Mouse (Mus musculus) layer of hippocampus, postnatal 14 days (tissue): ENCODE measurements around the gene Ssh2. TPM values are rescaled to one million over a fixed set of nuclear protein-coding genes. Genes with fewer than 3 reads are reported as not detected.

Experiments used
- DNase-seq, 2 experiments: peaks; one replicate each; pipeline ENCODE4 v3.0.0; 2021 to 2022; ENCODE audit warnings: low spot score in 2 of 2, mixed read lengths in 1 of 2
- long read RNA-seq, 2 experiments: library from polyadenylated mRNA; stranded (forward); transcript quantifications; one replicate each; pipeline ENCODE4 v2.0.0; 2021
- total RNA-seq, 2 experiments: library from RNA; stranded (reverse); gene quantifications; 2 replicates each; pipeline ENCODE4 v1.2.3; 2021

The Ssh2 gene
- 10 to 100 TPM; 42.1 to 43.1 TPM for total RNA-seq
- long read RNA-seq, experiment 1, partial matches to known transcripts: 2 of 6 reads
- long read RNA-seq, experiment 1, other reads (novel, unspliced or antisense): 4 of 6 reads
- long read RNA-seq, experiment 2, partial matches to known transcripts: 1 of 10 reads
- long read RNA-seq, experiment 2, other reads (novel, unspliced or antisense): 9 of 10 reads

DNA sequence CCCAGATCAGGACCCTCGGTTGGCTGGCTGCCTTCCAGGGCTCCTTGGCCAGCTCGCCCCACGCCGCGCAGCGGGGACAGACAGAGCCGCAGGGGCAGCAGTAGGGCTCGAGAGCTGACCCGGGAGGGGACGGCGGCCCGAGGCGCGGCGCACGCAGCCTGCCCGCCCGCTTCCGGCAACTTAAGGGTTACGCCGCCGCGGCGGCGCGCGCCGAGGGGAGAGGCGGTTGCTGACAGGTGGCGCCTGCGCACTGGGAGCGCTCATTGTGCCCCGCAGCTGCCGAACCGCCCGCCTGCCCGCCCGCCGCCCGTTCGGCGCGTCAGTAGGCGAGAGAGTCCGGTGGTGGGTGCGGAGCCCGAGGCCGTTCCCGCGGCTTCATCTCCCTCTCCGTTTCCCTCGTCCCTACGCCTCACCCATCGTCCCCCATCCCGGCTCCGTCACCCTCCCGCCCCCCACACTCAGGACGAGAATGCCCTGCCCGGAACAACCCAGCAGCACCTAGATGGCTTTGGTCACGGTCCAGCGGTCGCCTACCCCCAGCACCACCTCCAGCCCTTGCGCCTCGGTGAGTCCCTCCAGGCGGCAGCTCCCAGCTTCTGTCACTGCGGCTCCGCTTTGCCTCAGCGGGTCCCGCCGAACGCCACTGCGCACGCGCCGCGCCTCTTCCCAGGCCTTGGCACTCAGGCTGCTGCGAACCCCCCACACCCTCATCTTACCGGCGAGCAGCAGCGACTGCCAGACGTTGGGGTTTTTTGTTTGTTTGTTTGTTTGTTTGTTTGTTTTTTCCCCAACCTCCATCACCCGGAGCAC, at the start of gene Ssh2:
Gene Ssh2, plus strand, starts transcription at position 337 of the 810 bp plus-strand sequence.
- peak; percentile 80 to 82 for DNase-seq

GRCm38 (mm10) chr11:77173731-77174130, 42.4 kb upstream of the Ssh2 start:
- no peak for DNase-seq

GRCm38 (mm10) chr11:77174531-77174930, 41.6 kb upstream of the Ssh2 start:
- peak in 1 of 2 experiments; percentile 41 for DNase-seq

DNA sequence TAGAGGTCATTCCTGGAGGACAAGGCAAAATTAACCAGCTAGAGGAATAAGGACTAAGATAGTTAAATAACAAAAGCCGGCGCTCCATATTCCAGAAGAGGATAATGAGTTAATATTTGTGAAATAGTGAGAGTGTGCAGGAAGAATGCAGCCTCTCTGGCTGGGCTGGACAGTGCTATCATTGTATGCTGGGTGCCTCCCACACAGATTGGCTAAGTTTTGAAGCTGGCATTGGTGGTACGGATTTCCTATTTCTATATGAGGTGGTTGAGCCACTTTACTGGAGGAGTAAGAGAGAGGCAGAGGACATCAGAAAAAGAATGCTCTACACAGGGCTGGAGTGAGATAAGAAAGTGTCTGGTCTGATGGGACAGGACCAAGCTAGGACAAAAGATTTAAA, 36.3 kb upstream of the Ssh2 start:
- no peak for DNase-seq

- DNase-seq: peak; percentile 42 to 57
Observed at GRCm38 (mm10) chr11:77180886-77181285, 35.2 kb upstream of the Ssh2 start.

- no peak for DNase-seq
Observed at GRCm38 (mm10) chr11:77181528-77181927, 34.6 kb upstream of the Ssh2 start.

DNA sequence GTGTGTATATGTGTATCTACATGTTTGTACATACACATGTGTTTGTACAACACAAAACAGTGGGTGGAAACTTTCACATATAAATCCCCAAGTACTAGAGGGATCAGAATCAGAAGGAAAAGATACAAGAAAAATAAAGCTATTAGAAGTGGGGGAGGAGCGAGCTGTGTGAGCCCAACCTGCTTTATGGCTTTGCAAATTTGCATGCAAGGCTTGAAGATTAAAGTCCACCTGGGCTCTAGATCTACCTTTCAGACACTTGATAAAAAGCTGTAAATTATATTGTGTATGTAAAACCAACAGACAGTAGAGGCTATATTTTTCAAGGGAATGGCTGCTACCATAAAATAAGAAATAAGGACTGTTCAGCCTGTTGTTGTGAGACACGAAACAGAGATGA, 34.0 kb upstream of the Ssh2 start:
- no peak for DNase-seq

DNA sequence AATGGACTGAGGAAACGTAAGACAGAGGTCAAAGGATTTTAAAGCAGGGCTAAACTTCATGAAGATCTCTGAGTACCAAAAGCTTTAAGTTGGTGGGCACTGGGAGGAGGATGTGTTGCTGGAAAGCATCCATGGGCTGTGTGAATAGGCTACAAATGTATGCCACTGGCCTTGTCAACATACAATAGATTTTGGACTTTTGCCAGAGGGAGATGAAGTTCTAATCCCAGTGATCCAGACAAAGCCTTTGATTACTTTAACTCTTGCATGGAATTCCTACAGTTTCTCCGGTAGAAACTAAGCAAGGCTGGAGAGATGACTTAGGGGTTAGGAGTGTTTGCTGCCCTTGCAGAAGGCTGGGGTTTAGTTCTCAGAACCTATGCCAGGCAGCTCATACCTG, 33.5 kb upstream of the Ssh2 start:
- no peak for DNase-seq

DNA sequence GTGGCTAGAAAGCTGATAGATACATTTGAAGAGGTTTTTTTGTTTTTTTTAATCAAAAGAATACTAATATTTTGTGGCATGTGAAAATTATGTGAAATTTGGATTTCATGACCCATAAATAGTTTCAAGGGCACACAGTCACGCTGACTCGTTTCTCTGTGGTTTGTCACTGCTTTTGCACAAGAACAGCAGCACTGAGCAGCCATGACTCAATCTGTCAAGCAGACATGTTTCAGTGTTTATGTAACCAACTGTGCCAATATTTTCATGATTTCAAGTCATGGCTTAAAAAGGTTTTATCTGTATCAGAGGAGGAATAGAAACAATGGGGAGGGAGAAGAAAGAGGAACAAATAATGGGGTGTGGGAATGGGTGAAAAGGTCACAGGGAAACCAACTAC, 31.2 kb upstream of the Ssh2 start:
- DNase-seq: peak in 1 of 2 experiments; percentile 19

DNA sequence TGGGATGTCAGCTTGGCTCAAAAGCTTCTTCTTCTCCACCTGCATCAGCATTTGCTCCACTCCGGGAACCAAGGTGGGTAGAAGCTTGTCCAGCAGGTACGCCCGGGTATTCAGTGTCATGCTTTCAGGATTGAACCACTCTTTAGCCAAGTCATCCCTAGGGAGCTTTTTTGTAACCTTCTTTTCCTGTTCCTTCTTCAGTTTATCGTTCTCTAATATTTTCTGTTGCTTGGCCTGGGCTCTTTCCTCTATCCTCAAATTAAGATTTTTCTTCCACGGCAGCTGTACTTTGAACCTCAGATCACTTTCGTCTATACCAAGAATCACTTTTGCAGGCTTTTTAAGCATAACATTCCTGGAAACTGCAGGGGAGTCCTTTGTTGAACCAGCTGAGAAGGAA, 27.2 kb upstream of the Ssh2 start, which contains the start of gene Efcab5:
Gene Efcab5, minus strand, starts transcription at position 101 of the 400 bp plus-strand sequence.
- DNase-seq: no peak

GRCm38 (mm10) chr11:77193410-77193809, 22.7 kb upstream of the Ssh2 start:
- no peak for DNase-seq

- DNase-seq: no peak
Observed at GRCm38 (mm10) chr11:77193941-77194553, 22.0 kb upstream of the Ssh2 start.

DNA sequence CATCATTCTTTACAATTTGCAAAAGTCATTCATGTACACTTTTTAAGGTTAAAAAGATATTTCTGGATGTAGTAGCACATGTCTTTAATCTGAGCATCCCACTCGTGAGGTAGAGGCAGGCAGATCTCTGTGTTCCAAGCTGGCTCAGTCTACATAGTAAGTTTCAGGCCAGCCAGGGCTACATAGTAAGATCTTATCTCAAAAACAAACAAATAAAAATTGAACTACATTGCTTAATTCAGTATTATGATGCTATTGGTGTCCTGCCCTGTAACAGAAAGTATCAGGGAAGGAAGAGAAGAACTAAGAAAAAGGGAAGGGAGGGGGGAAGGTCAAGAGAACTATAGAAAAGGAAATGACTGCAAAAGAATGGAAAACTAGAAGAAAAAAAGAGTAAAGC, 21.3 kb upstream of the Ssh2 start:
- DNase-seq: no peak

DNA sequence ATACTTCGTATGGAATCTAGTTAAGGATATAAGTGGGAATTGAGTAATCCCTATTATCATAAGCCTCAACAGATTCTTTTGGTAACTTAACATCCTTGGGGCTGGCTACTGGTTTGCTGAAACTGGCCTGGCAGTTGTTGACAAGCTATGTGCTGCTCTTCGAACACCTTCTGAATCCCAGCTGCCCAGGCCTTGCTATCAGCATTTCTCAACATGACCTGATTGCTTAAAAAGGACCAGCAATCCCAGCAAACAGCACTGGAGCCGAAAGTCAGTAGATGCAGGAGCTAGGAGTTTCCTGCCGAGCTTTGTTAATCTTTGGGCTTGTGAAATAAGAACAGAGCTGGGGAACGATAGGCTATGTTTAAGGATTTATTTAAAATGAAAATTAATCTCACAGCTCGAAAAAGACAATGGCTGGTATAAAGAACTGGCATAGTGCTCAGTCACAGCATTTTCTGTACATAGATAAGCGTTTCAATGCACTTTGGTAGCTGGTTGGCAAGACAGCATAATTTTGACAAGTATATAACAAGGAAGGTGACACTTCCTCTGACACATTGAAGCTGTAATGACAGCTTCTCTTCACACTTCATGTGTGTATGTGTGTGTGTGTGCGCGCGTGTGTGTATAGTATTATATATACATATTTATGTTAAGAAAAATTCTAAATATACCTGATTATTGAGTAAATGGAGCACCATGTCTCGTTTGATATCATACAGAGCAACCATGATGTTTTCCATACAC, 20.6 kb upstream of the Ssh2 start:
- DNase-seq: no peak

DNA sequence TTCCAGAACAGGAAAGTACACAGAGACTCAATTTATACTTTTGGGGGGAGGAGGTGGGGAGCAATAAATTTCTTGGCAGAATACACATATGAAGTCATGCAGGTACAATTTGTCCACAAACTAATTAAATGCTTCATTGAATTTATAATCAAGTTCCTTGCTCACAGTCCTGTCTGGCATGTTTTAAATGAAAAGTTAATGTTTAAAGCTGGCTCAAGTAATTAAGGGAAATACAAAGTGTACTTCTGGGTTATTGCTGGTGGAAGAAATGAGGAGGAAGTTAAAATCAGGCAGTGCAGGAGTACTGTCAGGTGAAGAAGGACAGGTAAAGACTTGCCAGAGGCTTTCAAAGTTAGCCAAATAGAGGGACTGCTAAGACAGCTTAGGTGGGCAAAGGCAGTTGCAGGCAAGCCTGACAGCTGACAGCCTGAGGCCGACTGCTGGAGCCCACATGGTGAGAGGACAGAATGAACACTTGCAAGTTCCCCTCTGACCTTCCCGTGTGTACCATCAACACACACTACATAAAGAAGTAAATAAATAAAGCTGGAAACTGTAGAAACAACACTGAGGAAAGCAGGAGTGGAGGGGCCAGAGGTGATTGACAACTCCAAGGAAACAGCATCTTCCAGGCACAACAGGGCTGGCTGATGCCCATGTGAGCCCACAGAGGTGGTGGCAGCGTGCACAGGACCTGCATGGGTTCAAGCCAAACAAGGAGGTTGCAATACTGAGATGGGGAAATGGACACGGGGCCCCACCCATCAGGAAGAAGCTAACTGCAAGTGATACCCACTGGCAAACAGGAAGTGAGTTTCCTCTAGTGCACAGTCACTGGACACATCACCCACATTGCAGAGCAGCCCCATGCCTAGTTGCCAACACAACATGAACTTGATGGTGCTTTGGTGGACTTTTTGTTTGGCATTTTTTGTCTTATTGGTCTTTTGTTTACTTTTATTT, 19.6 kb upstream of the Ssh2 start:
- no peak for DNase-seq

GRCm38 (mm10) chr11:77199636-77200035, 16.5 kb upstream of the Ssh2 start:
- DNase-seq: no peak

GRCm38 (mm10) chr11:77200703-77201102, 15.4 kb upstream of the Ssh2 start:
- DNase-seq: no peak

- DNase-seq: no peak
Observed at GRCm38 (mm10) chr11:77214142-77214692, 1.9 kb upstream of the Ssh2 start.

DNA sequence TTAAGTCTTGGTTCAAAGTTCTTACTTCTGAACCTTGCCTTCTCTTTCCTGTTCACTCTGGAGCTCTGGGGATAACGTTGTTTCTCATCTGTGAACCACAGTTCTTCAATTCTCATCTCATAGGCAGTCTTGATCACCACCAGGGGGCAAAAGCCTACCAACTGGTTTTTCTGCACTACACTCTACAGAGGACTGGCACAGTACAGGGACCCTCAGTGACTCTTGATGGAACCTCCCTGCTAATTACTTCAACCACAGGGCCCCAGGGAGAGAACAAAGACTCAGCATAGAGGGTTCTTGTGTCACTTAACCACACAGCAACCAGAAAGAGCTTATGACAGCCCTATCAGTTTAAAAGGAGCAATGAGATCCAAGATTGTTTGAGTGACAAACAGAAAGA, 1.3 kb upstream of the Ssh2 start:
- peak; percentile 52 to 81 for DNase-seq

GRCm38 (mm10) chr11:77215483-77215882, 604 bp upstream of the Ssh2 start:
- DNase-seq: peak in 1 of 2 experiments; percentile 8
